Mouse (Mus musculus) ES-CJ7 (cell line): ENCODE data around the gene Eif5b.
A peak's percentile ranks its signal among the peaks of the same experiment; 100 is the strongest.
"Not testable (repeated sequence)": the region's sequence is repeated elsewhere in the genome, so short reads cannot be mapped to it uniquely, and the experiment has no call there.

ENCODE experiments used
- DNase-seq: peaks from one replicate; pipeline ENCODE4 v3.0.0; 2011; ENCODE audit warnings: low read depth, low spot score

Gene Eif5b

GRCm38 (mm10) chr1:38003046-38003445, 5.2 kb downstream of the Eif5b start:
- DNase-seq = no peak

- DNase-seq = no peak
Observed at GRCm38 (mm10) chr1:38006741-38007140, 8.9 kb downstream of the Eif5b start.

GRCm38 (mm10) chr1:38011647-38012046, 13.8 kb downstream of the Eif5b start:
- DNase-seq = peak; percentile 28

GRCm38 (mm10) chr1:38012104-38012503, 14.3 kb downstream of the Eif5b start:
- DNase-seq = no peak

- no peak for DNase-seq
Observed at GRCm38 (mm10) chr1:38012509-38012908, 14.7 kb downstream of the Eif5b start.

GRCm38 (mm10) chr1:38014551-38015203, 16.9 kb downstream of the Eif5b start:
- DNase-seq = no peak

- no peak for DNase-seq
Observed at GRCm38 (mm10) chr1:38027301-38027700, 29.5 kb downstream of the Eif5b start.

GRCm38 (mm10) chr1:38031391-38031790, 33.6 kb downstream of the Eif5b start:
- no peak for DNase-seq

- DNase-seq = no peak
Observed at GRCm38 (mm10) chr1:38035521-38035920, 37.7 kb downstream of the Eif5b start.

- no peak for DNase-seq
Observed at GRCm38 (mm10) chr1:38037375-38037774, 39.6 kb downstream of the Eif5b start.

- no peak for DNase-seq
Observed at GRCm38 (mm10) chr1:38038898-38039297, 41.1 kb downstream of the Eif5b start.

GRCm38 (mm10) chr1:38048121-38048520, 50.3 kb downstream of the Eif5b start:
- DNase-seq = no peak

- DNase-seq = no peak
Observed at GRCm38 (mm10) chr1:38049562-38049961, 51.8 kb downstream of the Eif5b start.

GRCm38 (mm10) chr1:38055176-38055575, 57.4 kb downstream of the Eif5b start:
- DNase-seq = no peak

- peak; percentile 90 for DNase-seq
Observed at GRCm38 (mm10) chr1:38058417-38058816, 60.6 kb downstream of the Eif5b start.

GRCm38 (mm10) chr1:38062156-38062555, 64.3 kb downstream of the Eif5b start:
- DNase-seq = not testable (repeated sequence)

GRCm38 (mm10) chr1:38067276-38067675, 69.5 kb downstream of the Eif5b start:
- no peak for DNase-seq

GRCm38 (mm10) chr1:38071326-38071725, 73.5 kb downstream of the Eif5b start:
- DNase-seq = no peak

- no peak for DNase-seq
Observed at GRCm38 (mm10) chr1:38081316-38081715, 83.5 kb downstream of the Eif5b start.

GRCm38 (mm10) chr1:38103214-38103613, 105.4 kb downstream of the Eif5b start:
- no peak for DNase-seq

GRCm38 (mm10) chr1:38103813-38104212, 106.0 kb downstream of the Eif5b start:
- DNase-seq = no peak
